Mouse (Mus musculus): ENCODE data around the gene Znfx1.

Gene Znfx1

GRCm38 (mm10) chr2:167071641-167072601 is 9.1 kb upstream of the Znfx1 start:
- peak; percentile 97 for DNase-seq (ENCODE audit: low read depth, low spot score)

GRCm38 (mm10) chr2:167071266-167071640 is 8.4 kb upstream of the Znfx1 start:
- DNase-seq (ENCODE audit: low read depth, low spot score), result no peak

- DNase-seq (ENCODE audit: low read depth, low spot score), result no peak
Observed at GRCm38 (mm10) chr2:167070341-167070740, 7.5 kb upstream of the Znfx1 start.

GRCm38 (mm10) chr2:167067575-167067974 is 4.8 kb upstream of the Znfx1 start:
- no peak for DNase-seq (ENCODE audit: low read depth, low spot score)

GRCm38 (mm10) chr2:167066528-167067516 is 4.0 kb upstream of the Znfx1 start:
- DNase-seq (ENCODE audit: low read depth, low spot score), result no peak

- DNase-seq (ENCODE audit: low read depth, low spot score), result no peak
Observed at GRCm38 (mm10) chr2:167066031-167066430, 3.2 kb upstream of the Znfx1 start.

- no peak for DNase-seq (ENCODE audit: low read depth, low spot score)
Observed at GRCm38 (mm10) chr2:167064601-167065295, 1.9 kb upstream of the Znfx1 start.

GRCm38 (mm10) chr2:167063906-167064496 is 1.2 kb upstream of the Znfx1 start:
- no peak for DNase-seq (ENCODE audit: low read depth, low spot score)

- DNase-seq (ENCODE audit: low read depth, low spot score), result peak; percentile 84
Observed at GRCm38 (mm10) chr2:167062497-167062911, 311 bp downstream of the Znfx1 start.

GRCm38 (mm10) chr2:167061381-167062034 is 1.3 kb downstream of the Znfx1 start:
- no peak for DNase-seq (ENCODE audit: low read depth, low spot score)

- DNase-seq (ENCODE audit: low read depth, low spot score), result no peak
Observed at GRCm38 (mm10) chr2:167060761-167061160, 2.1 kb downstream of the Znfx1 start.

- no peak for DNase-seq (ENCODE audit: low read depth, low spot score)
Observed at GRCm38 (mm10) chr2:167060360-167060759, 2.5 kb downstream of the Znfx1 start.

- DNase-seq (ENCODE audit: low read depth, low spot score), result no peak
Observed at GRCm38 (mm10) chr2:167059960-167060359, 2.9 kb downstream of the Znfx1 start.

GRCm38 (mm10) chr2:167059536-167059935 is 3.3 kb downstream of the Znfx1 start:
- DNase-seq (ENCODE audit: low read depth, low spot score), result no peak

- no peak for DNase-seq (ENCODE audit: low read depth, low spot score)
Observed at GRCm38 (mm10) chr2:167058814-167059387, 3.9 kb downstream of the Znfx1 start.

- no peak for DNase-seq (ENCODE audit: low read depth, low spot score)
Observed at GRCm38 (mm10) chr2:167058201-167058600, 4.6 kb downstream of the Znfx1 start.

- DNase-seq (ENCODE audit: low read depth, low spot score), result no peak
Observed at GRCm38 (mm10) chr2:167056942-167057323, 5.9 kb downstream of the Znfx1 start.

GRCm38 (mm10) chr2:167056210-167056941 is 6.4 kb downstream of the Znfx1 start:
- DNase-seq (ENCODE audit: low read depth, low spot score), result no peak

- DNase-seq (ENCODE audit: low read depth, low spot score), result no peak
Observed at GRCm38 (mm10) chr2:167055386-167055785, 7.4 kb downstream of the Znfx1 start.
